Mouse (Mus musculus): ENCODE measurements at regions not wholly inside any gene's neighbourhood (a gene's known extent, or its start where the extent isn't known, plus 50 kb on each side); places are given as distances from the start of the nearest gene placed in this dataset.

DNA sequence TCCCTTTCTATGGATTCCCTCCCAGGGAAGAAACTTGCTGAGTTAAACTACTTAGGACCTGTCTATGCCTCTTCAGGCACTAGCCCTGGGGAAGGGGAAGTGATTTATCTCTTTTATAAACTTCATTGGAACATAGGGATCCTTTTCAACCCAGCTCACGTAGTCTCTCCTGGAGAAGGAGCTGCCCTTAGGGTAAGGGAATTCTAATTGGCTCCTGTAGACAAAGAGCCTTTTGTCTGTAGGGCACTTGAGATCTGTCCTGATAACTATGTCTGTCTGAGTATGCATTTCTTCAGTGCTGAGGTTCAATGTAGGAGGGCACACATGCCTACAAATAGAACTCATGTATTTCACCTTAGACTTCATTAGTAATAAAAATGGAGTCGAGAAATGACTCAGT, 413.9 kb upstream of the Large1 start:
- H3K4me1 ChIP-seq (replicated peaks): no peaks in the 10 kb centered on the region
- WGBS: 43% methylated on average over 2 of the region's 2 CpGs
- H3K4me2 ChIP-seq: no peak overlapping the region
- no peaks in the 10 kb centered on the region for H3K36me3 ChIP-seq
- no peak for ATAC-seq (ENCODE audit: insufficient number of reproducible peaks, insufficient read depth, low FRiP score, low TSS enrichment, low read depth)
- H3K4me3 ChIP-seq (replicated peaks): no peak overlapping the region
- no peak overlapping the region for H3K9ac ChIP-seq (replicated peaks)
- 0 out of 2 replicates have a peak, but pooled peaks cover 6% of the 10 kb centered on the region for H3K9me3 ChIP-seq
- H3K27me3 ChIP-seq: no peaks in the 10 kb centered on the region
- no peak overlapping the region for H3K27ac ChIP-seq

DNA sequence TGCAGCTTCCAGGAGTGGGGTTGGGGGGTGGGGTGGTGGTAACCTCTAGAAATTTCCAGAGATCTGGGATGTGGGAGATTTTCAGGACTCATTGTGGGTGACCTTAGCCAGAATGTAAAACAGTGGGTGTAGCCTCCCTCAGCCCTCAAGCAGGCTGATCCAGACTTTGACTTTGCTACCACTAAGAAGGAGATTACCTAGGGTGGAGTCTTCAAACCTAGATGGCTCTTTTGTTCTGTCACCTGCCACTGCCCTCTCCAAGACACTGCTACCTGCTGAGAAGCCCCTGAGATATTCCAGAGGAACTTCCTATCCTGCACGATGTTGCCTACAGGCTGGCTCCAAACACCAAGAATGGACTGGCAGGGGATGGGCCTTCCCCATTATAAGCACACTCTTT, 405.4 kb upstream of the Large1 start:
- Histone ChIP-seq H3K4me2 (no peak overlapping the region), H3K4me1 (replicated peaks) (no peaks in the 10 kb centered on the region), H3K4me3 (replicated peaks) (no peak overlapping the region), H3K36me3 (no peaks in the 10 kb centered on the region), H3K9me3 (no peaks in the 10 kb centered on the region), H3K27me3 (no peaks in the 10 kb centered on the region), H3K27ac (no peak overlapping the region), H3K9ac (replicated peaks) (no peak overlapping the region)
- WGBS: 93% methylated on average over 1 of the region's 1 CpGs
- ATAC-seq (ENCODE audit: insufficient number of reproducible peaks, insufficient read depth, low FRiP score, low TSS enrichment, low read depth): no peak

DNA sequence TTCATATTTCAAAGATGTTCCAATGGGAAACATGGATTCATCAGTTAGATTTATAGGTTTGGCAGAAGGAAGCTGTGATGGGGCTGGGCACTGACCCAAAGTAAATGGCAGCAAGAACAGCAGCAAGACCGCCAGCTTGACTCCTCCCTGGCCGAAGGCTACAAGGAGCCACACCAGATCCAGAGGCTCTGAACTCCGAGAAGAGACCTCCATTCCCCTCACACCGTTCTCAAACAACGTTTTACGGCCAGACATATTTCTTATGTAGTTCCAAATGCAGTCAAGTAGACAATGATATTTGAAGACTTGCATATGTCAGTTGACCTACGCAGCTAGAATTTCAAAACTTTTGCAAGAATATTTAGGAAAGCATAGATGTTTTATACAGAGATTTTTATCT, 397.2 kb upstream of the Large1 start:
- Histone ChIP-seq H3K27me3 (no peaks in the 10 kb centered on the region), H3K4me2 (no peak overlapping the region), H3K9ac (replicated peaks) (no peak overlapping the region), H3K27ac (no peak overlapping the region), H3K4me1 (replicated peaks) (no peaks in the 10 kb centered on the region), H3K36me3 (no peaks in the 10 kb centered on the region), H3K9me3 (no peaks in the 10 kb centered on the region), H3K4me3 (replicated peaks) (no peak overlapping the region)
- WGBS: 82% methylated on average over 7 of the region's 7 CpGs
- ATAC-seq (ENCODE audit: insufficient number of reproducible peaks, insufficient read depth, low FRiP score, low TSS enrichment, low read depth): no peak

DNA sequence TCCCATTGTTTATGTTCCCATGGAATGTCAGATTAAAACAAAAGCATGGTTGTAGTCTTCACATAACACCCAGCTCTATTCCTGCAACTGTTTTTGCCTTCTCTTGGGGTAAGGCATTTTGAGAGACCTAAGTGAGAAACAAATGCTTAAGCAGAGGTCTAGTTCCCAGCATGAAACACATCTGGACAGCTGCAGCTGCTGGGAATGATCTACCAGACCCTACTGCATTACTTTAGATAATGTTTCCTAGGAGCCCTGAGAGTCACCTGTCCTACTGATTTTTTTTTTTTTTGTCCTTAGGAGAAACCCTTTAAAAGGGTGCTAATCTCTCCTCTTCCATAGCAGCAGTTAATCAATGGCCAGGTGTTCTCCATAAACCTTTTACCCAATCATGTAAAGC, 353.5 kb upstream of the Large1 start:
- peak; percentile 63; the same call in 1 of the 2 replicates for ATAC-seq (ENCODE audit: insufficient number of reproducible peaks, insufficient read depth, low FRiP score, low TSS enrichment, low read depth)
- no peaks in the 10 kb centered on the region for H3K36me3 ChIP-seq
- H3K4me1 ChIP-seq (replicated peaks): 0 out of 2 replicates have a peak, but pooled peaks cover 4% of the 10 kb centered on the region
- no peak overlapping the region for H3K4me2 ChIP-seq
- H3K4me3 ChIP-seq (replicated peaks): no peak overlapping the region
- no peaks in the 10 kb centered on the region for H3K9me3 ChIP-seq
- no peak overlapping the region for H3K27ac ChIP-seq
- H3K27me3 ChIP-seq: no peaks in the 10 kb centered on the region
- no peak overlapping the region for H3K9ac ChIP-seq (replicated peaks)

Data from limb, embryonic 12.5 days (tissue).